Mouse (Mus musculus): ENCODE results near the gene Sbf2. TPM values are rescaled to one million over a fixed set of nuclear protein-coding genes. Genes with fewer than 3 reads are reported as not detected.

The Sbf2 gene
- total and polyA plus RNA-seq, 2 experiments from 2014 or later, result 21.3 to 64.6 TPM

DNA sequence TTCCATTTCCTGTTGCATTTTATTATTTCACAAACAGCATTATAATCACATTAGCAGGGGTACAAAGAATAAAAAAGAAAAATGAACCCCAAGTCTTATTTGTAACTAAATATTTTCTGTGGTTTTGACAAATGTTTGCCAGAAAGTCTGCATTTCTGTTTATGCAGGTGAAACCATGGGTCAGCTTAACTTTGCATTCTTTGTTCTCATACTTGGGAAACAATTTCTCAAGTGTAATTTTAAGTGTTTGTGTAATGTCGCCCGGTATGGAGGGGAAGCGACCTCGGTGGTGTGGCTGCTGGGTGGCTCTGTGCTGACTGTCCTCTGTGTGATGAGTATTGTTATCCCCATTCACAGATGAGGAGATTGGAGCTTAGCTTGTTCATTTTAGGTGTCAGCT lies 352.9 kb downstream of the Sbf2 start:
- DNase-seq (ENCODE audit: low spot score) (no peak), ATAC-seq (ENCODE audit: insufficient read depth, low read depth) (no peak)
- H3K9me3 ChIP-seq (replicated peaks; ENCODE audit: control insufficient read depth, low read length), result no peaks in the 10 kb centered on the region
- no peak for TF ChIP-seq CTCF (IDR thresholded peaks at IDR 0.05; ENCODE audit: low read depth)
- no peak for TF ChIP-seq EP300 (IDR thresholded peaks at IDR 0.05; ENCODE audit: low read depth)
- no peak overlapping the region for H3K27ac ChIP-seq (ENCODE audit: low read depth)
- H3K4me2 ChIP-seq (ENCODE audit: low read depth, low read length), result no peak overlapping the region
- no peaks in the 10 kb centered on the region for H3K27me3 ChIP-seq (ENCODE audit: control insufficient read depth, insufficient read depth, low read length)
- peaks cover 13% of the 10 kb centered on the region for H3K4me1 ChIP-seq (ENCODE audit: control insufficient read depth, insufficient read depth)
- H3K9ac ChIP-seq (replicated peaks; ENCODE audit: low read depth, low read length), result no peak overlapping the region
- H3K4me3 ChIP-seq (ENCODE audit: low read depth, low read length), result no peak overlapping the region
- 56% methylated on average over 4 of the region's 4 CpGs for WGBS
- 0 out of 2 replicates have a peak, but pooled peaks cover 5% of the 10 kb centered on the region for H3K36me3 ChIP-seq (replicated peaks; ENCODE audit: control insufficient read depth, insufficient read depth, low read length)

DNA sequence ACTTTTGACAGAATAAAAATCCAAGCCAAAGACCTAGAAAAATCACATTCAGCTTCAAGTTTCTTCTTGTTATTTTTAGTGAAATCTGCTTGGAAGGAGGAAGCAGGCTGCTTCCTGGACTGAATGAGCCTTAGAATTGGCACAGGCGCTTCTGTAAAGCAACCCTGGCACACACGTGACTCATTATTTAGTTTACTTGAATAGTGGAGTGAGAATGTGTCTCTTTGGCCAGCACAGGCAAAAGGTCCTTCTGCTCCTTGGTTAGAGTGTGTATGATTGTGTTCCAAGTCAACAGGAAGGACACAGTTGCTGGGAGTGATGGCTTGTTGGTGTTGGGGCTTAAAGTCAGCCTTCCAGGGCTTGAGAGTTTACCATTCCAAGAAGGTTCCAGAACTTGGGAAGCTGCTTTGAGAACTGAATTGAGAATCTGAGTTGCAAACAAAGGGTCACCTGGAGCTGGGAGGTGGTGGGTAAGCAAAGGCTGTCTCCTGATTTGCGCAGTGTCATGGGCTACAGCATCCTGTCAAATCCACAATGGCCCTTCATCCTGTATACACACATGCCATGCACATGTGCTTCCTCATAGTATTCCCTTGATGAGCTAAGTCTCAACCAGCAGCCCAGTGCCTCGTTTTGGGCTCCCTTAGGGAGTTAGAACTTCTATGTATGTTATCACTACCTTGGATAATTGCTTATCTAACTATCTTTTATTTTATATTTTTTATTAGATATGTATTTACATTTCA lies 354.6 kb downstream of the Sbf2 start:
- no peaks in the 10 kb centered on the region for H3K27me3 ChIP-seq (ENCODE audit: control insufficient read depth, insufficient read depth, low read length)
- no peak overlapping the region for H3K4me2 ChIP-seq (ENCODE audit: low read depth, low read length)
- no peak for TF ChIP-seq CTCF (IDR thresholded peaks at IDR 0.05; ENCODE audit: low read depth)
- TF ChIP-seq EP300 (IDR thresholded peaks at IDR 0.05; ENCODE audit: low read depth), result peak; percentile 68; the same call in 1 of the 2 replicates
- H3K36me3 ChIP-seq (replicated peaks; ENCODE audit: control insufficient read depth, insufficient read depth, low read length), result peaks cover 9% of the 10 kb centered on the region; the same call in 1 of the 2 replicates
- no peaks in the 10 kb centered on the region for H3K9me3 ChIP-seq (replicated peaks; ENCODE audit: control insufficient read depth, low read length)
- peaks cover 13% of the 10 kb centered on the region for H3K4me1 ChIP-seq (ENCODE audit: control insufficient read depth, insufficient read depth)
- 52% methylated on average over 4 of the region's 4 CpGs for WGBS
- ATAC-seq (ENCODE audit: insufficient read depth, low read depth) (peak; percentile 83), DNase-seq (ENCODE audit: low spot score) (peak; percentile 80)
- H3K4me3 ChIP-seq (ENCODE audit: low read depth, low read length), result no peak overlapping the region
- H3K9ac ChIP-seq (replicated peaks; ENCODE audit: low read depth, low read length), result no peak overlapping the region
- H3K27ac ChIP-seq (ENCODE audit: low read depth), result peak overlapping the region; percentile 83

DNA sequence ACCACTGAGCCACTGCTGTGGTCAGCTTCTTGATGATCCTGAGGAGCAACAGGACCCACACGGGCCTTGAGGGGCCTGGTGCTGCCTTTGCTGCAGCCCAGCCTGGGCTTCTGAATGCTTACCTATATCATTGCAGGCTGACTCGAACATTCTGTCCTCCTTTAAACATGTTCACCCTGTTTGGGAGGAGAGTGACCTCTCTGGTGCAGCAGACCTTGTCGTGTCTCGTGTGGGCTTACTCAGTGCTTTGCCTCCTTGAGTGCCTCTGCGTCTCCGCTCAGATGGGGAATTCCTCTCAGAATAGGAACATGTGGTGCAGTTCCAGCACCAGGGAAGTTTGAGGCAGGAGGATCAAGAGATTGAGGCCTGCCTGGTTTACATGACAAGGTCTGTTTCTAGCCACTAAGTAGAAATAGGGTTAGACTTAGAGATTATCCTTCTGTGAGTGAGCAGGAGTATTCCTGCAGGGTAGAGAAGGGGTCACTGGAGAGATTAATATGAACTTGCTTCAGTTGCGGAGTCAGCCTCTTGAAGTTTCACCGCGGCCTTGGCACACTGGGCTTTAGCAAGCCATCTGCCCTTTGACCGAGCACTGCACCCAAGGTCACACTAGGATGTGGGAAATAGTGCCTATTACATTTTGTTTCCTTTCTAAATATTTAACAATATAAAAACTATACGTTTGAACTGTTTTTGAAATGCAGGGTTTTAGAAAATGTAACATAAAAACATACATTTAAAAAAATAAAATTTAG lies 356.3 kb downstream of the Sbf2 start:
- no peaks in the 10 kb centered on the region for H3K9me3 ChIP-seq (replicated peaks; ENCODE audit: control insufficient read depth, low read length)
- peak overlapping the region; percentile 17; the same call in 1 of the 2 replicates for H3K27ac ChIP-seq (ENCODE audit: low read depth)
- peaks cover 13% of the 10 kb centered on the region for H3K4me1 ChIP-seq (ENCODE audit: control insufficient read depth, insufficient read depth)

More for the DNA sequence above, 356.3 kb downstream of the Sbf2 start:
- H3K4me2 ChIP-seq (ENCODE audit: low read depth, low read length), result no peak overlapping the region
- WGBS, result 65% methylated on average over 11 of the region's 11 CpGs
- no peak overlapping the region for H3K4me3 ChIP-seq (ENCODE audit: low read depth, low read length)
- TF ChIP-seq EP300 (IDR thresholded peaks at IDR 0.05; ENCODE audit: low read depth) (no peak), CTCF (IDR thresholded peaks at IDR 0.05; ENCODE audit: low read depth) (no peak)
- H3K27me3 ChIP-seq (ENCODE audit: control insufficient read depth, insufficient read depth, low read length), result no peaks in the 10 kb centered on the region
- ATAC-seq (ENCODE audit: insufficient read depth, low read depth) (no peak), DNase-seq (ENCODE audit: low spot score) (no peak)
- H3K36me3 ChIP-seq (replicated peaks; ENCODE audit: control insufficient read depth, insufficient read depth, low read length), result peaks cover 16% of the 10 kb centered on the region; the same call in 1 of the 2 replicates
- no peak overlapping the region for H3K9ac ChIP-seq (replicated peaks; ENCODE audit: low read depth, low read length)

Other genes with a start within 250 kb of the Sbf2 start
- 9.4 and 18.0 TPM in 2 replicates for gene Adm, start 12.7 kb upstream of the Sbf2 start, total RNA-seq (2014; rRNA removed; ENCODE audit: low replicate concordance)
- gene Adm, start 12.7 kb upstream of the Sbf2 start, polyA plus RNA-seq (2015; fragmentation: Nextera tagmentation; extraction: Ambion mirVana), result 34.5 and 39.7 TPM in 2 replicates
- gene Ampd3, start 153.3 kb upstream of the Sbf2 start, total RNA-seq (2014; rRNA removed; ENCODE audit: low replicate concordance), result 12.2 and 19.7 TPM in 2 replicates
- gene Ampd3, start 153.3 kb upstream of the Sbf2 start, polyA plus RNA-seq (2015; fragmentation: Nextera tagmentation; extraction: Ambion mirVana), result 12.8 and 15.6 TPM in 2 replicates
- gene Rnf141, start 229.5 kb upstream of the Sbf2 start, total RNA-seq (2014; rRNA removed; ENCODE audit: low replicate concordance), result 59.9 and 144 TPM in 2 replicates
- gene Rnf141, start 229.5 kb upstream of the Sbf2 start, polyA plus RNA-seq (2015; fragmentation: Nextera tagmentation; extraction: Ambion mirVana), result 22.7 and 26.4 TPM in 2 replicates
- gene Lyve1, start 248.3 kb upstream of the Sbf2 start, total RNA-seq (2014; rRNA removed; ENCODE audit: low replicate concordance), result 38.9 and 56.7 TPM in 2 replicates
- gene Lyve1, start 248.3 kb upstream of the Sbf2 start, polyA plus RNA-seq (2015; fragmentation: Nextera tagmentation; extraction: Ambion mirVana), result 13.8 and 15.2 TPM in 2 replicates

Measured in heart, postnatal 0 days (tissue).